Mouse (Mus musculus) ES-E14 (cell line): Measurements from ENCODE around the gene Pygo2. TPM values are rescaled to one million over a fixed set of nuclear protein-coding genes. Genes with fewer than 3 reads are reported as not detected.

ENCODE experiments used
- DNase-seq: peaks from one replicate; pipeline ENCODE4 v3.0.0-alpha.2; 2013; ENCODE audit warnings: low read depth, low spot score
- H3K27ac ChIP-seq: 2 replicates; pipeline ENCODE4 v1.5.1; 2012; ENCODE audit warnings: low read depth, mild to moderate bottlenecking, low read length, moderate library complexity, mixed read lengths; ENCODE audit not compliant: poor library complexity, insufficient read depth, severe bottlenecking
- H3K36me3 ChIP-seq: 2 replicates; pipeline ENCODE4 v1.6.1; 2012; ENCODE audit warnings: mild to moderate bottlenecking, low read length, moderate library complexity, mixed read lengths; ENCODE audit not compliant: control insufficient read depth, poor library complexity, insufficient read depth, severe bottlenecking
- H3K4me1 ChIP-seq, 2 experiments: fragments of 150-350 bp in 1 of 2; sonication (generic) in 1 of 2; 2 replicates each; pipeline ENCODE4 v1.6.1; 2012; ENCODE audit warnings: low read length in 2 of 2, mild to moderate bottlenecking in 1 of 2, mixed read lengths in 1 of 2; ENCODE audit not compliant: control insufficient read depth in 2 of 2, insufficient read depth in 2 of 2, poor library complexity in 1 of 2
- H3K4me3 ChIP-seq, 2 experiments: fragments of 150-350 bp in 1 of 2; sonication (generic) in 1 of 2; 2 replicates each; pipeline ENCODE4 v1.5.1; 2012; ENCODE audit warnings: low read length in 2 of 2, low read depth in 1 of 2, mild to moderate bottlenecking in 1 of 2, mixed read lengths in 1 of 2; ENCODE audit not compliant: insufficient read depth in 1 of 2, poor library complexity in 1 of 2, severe bottlenecking in 1 of 2
- H3K9ac ChIP-seq: 2 replicates; pipeline ENCODE4 v1.6.1; 2012; ENCODE audit warnings: low read depth, mild to moderate bottlenecking, low read length, mixed read lengths; ENCODE audit not compliant: poor library complexity, insufficient read depth, severe bottlenecking
- H3K9me3 ChIP-seq: fragments of 150-350 bp; sonication (generic); 2 replicates; pipeline ENCODE4 v1.6.1; 2012; ENCODE audit warnings: low read depth, mild to moderate bottlenecking, low read length; ENCODE audit not compliant: control insufficient read depth, insufficient read depth
- CHD2 ChIP-seq: IDR thresholded peaks from 2 replicates; pipeline ENCODE4 v1.6.1; 2014; ENCODE audit warnings: mild to moderate bottlenecking, low read depth, low read length, inconsistent platforms
- HCFC1 ChIP-seq: IDR thresholded peaks from 2 replicates; pipeline ENCODE4 v1.6.1; 2012; ENCODE audit warnings: low read length, inconsistent platforms, borderline replicate concordance; ENCODE audit not compliant: insufficient read depth
- MAFK ChIP-seq: IDR thresholded peaks from 2 replicates; pipeline ENCODE4 v1.6.1; 2014; ENCODE audit warnings: mild to moderate bottlenecking, low read depth, low read length, inconsistent platforms; ENCODE audit not compliant: insufficient read depth
- ZC3H11A ChIP-seq: IDR thresholded peaks from 2 replicates; pipeline ENCODE4 v1.6.1; 2012; ENCODE audit warnings: low read depth, mild to moderate bottlenecking, inconsistent platforms, low read length, borderline replicate concordance
- ZNF384 ChIP-seq: IDR thresholded peaks from 2 replicates; pipeline ENCODE4 v1.6.1; 2012; ENCODE audit warnings: low read depth, low read length, inconsistent platforms
- in situ Hi-C, 2 experiments: fragments of 600-800 bp; cut with MboI; formaldehyde crosslinking; loops; one replicate each; pipeline ENCODE4 v1.15.1; 2025; ENCODE audit warnings: low sequenced_read_pairs in 2 of 2, inconsistent platforms in 1 of 2; ENCODE audit not compliant: unreplicated experiment in 2 of 2
- total RNA-seq: library from RNA; depleted of rRNA; stranded (reverse); fragments of 300-350 nt; gene quantifications from 2 replicates; pipeline ENCODE4 v1.2.3, GENCODE M21; 2012

Gene Pygo2
- total RNA-seq, 1 experiment, result 39.2 TPM

DNA sequence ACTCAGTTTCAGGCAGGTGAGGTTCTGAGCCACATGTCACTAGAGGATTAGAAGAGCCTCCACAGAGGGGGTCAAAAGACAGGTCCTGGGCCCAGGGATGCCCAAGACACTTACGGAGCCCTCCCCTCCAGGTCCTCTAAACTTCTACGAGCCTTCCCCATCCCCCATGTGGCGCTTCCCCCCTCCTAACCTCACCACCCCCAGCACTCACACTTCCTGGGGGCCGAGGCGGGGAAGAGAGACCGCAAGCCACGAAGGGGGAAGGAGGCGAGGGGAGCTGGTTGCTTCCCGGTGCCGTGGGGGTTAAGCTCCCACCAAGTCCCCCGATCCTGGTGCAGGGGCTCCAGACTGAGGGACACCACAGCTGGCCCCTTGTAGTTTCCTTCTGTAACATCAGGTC, 44.6 kb upstream of the Pygo2 start:
- no peak for DNase-seq
- TF ChIP-seq CHD2 (no peak), MAFK (no peak)
- H3K4me1 ChIP-seq, result peaks cover 2 to 62% of the 10 kb centered on the region in 2 experiments; a peak in 3 of 4 replicates
- peak overlapping the region; percentile 44; the same call in 1 of the 2 replicates for H3K9ac ChIP-seq
- H3K27ac ChIP-seq, result no peak overlapping the region
- in situ Hi-C loops, result no loop called here
- peaks cover 2% of the 10 kb centered on the region; the same call in 1 of the 2 replicates for H3K36me3 ChIP-seq
- peak overlapping the region in 1 of 2 experiments; percentile 8; a peak in 1 of 4 replicates for H3K4me3 ChIP-seq
- no peaks in the 10 kb centered on the region for H3K9me3 ChIP-seq

DNA sequence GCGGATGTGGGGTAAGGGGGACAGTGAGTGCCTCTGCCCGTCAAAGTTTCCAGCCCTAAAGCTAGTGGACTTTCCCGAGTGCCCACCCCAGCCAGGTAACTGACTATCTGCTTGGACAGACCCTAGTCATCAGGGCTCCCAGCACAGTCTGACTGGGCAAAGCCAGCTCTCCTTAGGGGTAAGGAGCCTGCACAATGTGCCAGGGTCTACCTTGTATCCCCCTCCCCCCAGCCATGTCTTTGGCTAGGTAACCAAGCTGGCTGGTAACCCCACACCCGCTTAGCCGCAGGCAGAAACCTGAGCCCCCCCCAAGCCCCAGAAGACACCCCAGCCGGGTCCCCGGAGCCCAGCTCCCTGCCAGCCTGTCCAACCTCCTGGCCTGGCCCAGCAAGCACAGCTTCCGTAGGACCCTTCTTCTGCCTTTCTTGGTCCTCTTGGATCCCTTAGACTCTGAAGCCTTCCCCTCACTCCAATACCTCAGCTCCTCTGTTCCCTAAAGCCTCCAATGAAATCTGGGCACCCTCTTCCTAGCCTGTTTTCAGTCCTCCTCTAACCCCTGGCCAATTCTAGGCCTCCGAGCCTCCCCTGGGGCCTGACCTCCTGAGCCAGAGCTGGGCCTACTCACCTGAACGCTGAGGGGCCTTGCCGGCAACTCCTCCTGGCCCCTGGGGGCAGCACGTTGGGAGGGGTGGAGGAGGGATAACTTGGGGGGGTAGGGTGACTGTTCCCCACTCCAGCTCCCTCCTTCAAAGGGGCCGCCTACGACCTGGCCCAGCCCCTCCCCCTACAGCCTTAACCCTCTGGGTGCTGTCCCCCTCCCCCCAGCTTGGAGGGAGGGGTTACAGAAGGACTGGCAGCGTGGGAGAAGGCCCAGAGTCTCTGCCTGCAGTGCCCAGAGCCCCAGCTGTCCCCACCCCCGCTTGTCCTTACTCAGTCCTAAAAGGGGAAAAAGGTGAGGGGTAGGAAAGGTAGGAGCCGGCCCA, 43.3 kb upstream of the Pygo2 start:
- peaks cover 2% of the 10 kb centered on the region; the same call in 1 of the 2 replicates for H3K36me3 ChIP-seq
- no peak for TF ChIP-seq ZNF384
- no peak for TF ChIP-seq MAFK
- no peak for TF ChIP-seq ZC3H11A
- TF ChIP-seq HCFC1, result no peak
- no peak for TF ChIP-seq CHD2
- peaks cover 2 to 59% of the 10 kb centered on the region in 2 experiments; a peak in 3 of 4 replicates for H3K4me1 ChIP-seq
- H3K9me3 ChIP-seq, result no peaks in the 10 kb centered on the region
- no peak overlapping the region for H3K27ac ChIP-seq
- H3K9ac ChIP-seq, result peak overlapping the region; percentile 12; the same call in 1 of the 2 replicates
- DNase-seq, result no peak
- in situ Hi-C loops, result no loop called here
- peak overlapping the region in 1 of 2 experiments; percentile 36; a peak in 1 of 4 replicates for H3K4me3 ChIP-seq

DNA sequence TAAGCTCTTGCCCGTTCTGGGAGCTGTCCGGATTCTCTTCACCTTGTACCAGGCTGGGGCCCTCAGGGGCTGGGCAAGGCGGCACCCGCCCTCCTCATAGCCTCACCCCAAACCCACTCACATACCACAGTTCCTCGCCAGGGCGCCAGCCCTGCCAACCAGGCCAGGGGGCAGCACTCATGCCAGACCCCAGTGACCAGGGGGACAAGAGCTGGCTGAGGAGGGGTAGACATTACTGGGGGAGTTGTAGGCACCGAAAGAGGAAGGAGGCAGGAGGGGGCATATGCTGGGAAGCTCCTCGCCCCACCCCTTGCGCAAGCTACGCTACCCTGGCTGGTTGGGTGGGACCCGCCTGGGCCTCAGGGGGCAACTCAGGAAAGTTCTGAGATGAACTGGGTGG, 42.4 kb upstream of the Pygo2 start:
- Histone ChIP-seq H3K4me1 (peaks cover 0 to 57% of the 10 kb centered on the region in 2 experiments; a peak in 3 of 4 replicates), H3K36me3 (peaks cover 2% of the 10 kb centered on the region; the same call in 1 of the 2 replicates), H3K4me3 (no peak overlapping the region), H3K27ac (no peak overlapping the region), H3K9me3 (no peaks in the 10 kb centered on the region), H3K9ac (no peak overlapping the region)
- no peak for DNase-seq
- in situ Hi-C loops, result no loop called here
- TF ChIP-seq ZC3H11A, result no peak
- no peak for TF ChIP-seq HCFC1
- no peak for TF ChIP-seq MAFK
- TF ChIP-seq ZNF384, result no peak
- TF ChIP-seq CHD2, result no peak

DNA sequence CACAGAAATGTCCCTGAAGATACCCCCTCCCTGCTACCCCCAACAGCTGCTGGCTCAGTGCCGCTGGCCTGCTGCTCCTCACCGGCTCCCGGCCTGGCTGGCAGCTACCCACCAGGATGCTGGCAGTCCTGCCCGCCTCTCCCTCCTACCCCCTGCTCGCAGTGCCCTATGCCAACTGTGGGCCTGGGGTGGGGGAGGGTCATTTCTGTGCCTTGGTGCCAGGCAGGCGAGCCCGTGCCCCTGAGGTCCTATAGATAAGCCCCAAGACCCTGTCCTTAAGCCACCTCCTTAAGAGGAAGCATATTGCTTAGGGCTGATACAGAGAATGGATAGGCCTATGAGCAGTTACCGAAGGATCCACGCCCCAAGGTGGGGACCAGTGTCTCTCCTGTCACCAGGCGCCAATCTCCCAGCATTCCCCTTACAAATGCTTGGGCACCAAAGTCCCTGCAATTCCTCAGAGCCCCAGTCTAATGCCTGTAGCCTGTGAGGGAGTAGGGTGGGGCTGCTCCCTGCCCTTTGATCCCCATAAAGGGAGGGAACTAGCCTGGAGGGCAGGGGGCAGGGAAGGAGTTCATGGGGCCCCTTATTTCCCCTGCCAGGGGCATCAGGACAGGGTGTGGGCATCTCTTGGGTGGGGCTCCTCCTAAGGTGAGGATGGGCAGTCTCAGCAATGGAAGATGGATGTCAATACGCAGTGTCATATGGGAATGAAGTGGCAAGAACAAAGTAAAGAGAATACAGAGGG, 41.7 kb upstream of the Pygo2 start:
- TF ChIP-seq CHD2 (no peak), MAFK (no peak)
- no peak overlapping the region for H3K27ac ChIP-seq
- H3K9me3 ChIP-seq, result no peaks in the 10 kb centered on the region
- DNase-seq, result no peak
- H3K36me3 ChIP-seq, result peaks cover 2% of the 10 kb centered on the region; the same call in 1 of the 2 replicates
- H3K4me1 ChIP-seq, result peaks cover 0 to 57% of the 10 kb centered on the region in 2 experiments; a peak in 3 of 4 replicates
- no peak overlapping the region for H3K9ac ChIP-seq
- in situ Hi-C loops, result no loop called here
- no peak overlapping the region for H3K4me3 ChIP-seq
